12 mouse cellular contexts compared by ENCODE assay signal in the genomic region with DNA sequence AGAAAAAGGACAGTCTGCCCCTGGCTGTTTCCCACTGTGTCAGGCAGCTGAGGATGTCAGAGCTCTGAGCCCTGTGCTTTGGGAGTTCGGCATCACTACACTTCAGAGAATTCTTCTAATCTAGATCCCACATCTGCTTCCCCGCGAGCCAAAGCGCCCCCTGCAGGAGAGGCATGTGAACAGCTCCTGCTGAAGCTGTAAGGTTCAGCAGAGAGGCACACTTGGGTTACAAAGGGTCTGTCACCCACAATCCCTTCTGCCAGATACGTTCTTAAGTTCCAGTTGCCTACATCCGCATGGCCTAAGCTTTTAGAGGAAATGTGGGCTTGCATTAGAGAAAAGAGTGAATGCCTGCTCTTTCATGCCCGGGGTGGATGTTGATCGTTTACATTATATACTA.
DNase-seq lines count a peak whose midpoint lies in the region; ATAC-seq lines count a peak whose summit lies in the region.
"Had no signal": no experiment of that assay in that cellular context is flagged by ENCODE, and none has a peak within 500 bp of the region (broad histone marks: within the 10 kb centered on the region; RNA-seq: fewer than 3 reads in every experiment).

No protein-coding gene starts in this region.

- peak; percentile 39 for DNase-seq in hindbrain, embryonic 11.5 days (ENCODE audit: low spot score)
- DNase-seq in hindbrain, embryonic 14.5 days (ENCODE audit: low spot score), result no peak
- DNase-seq in thymus, postnatal 14 days, result peak; percentile 6
- no peak for DNase-seq in thymus, adult 18-20 months
- peak; percentile 36 for DNase-seq in embryonic facial prominence, embryonic 10.5 days (ENCODE audit: low spot score)
- no peak for DNase-seq in urinary bladder, postnatal 10 days (ENCODE audit: low spot score)
- DNase-seq: cerebellum, adult 18-20 months; layer of hippocampus, postnatal 36 days; lung, adult 2 months; thymus, adult 2 months had no signal

- no peak overlapping the region for H3K4me3 ChIP-seq in hindbrain, embryonic 11.5 days (ENCODE audit: low read depth, low read length)
- no peak overlapping the region for H3K4me3 ChIP-seq in hindbrain, embryonic 14.5 days (replicated peaks; ENCODE audit: low read length)
- no peak overlapping the region for H3K4me3 ChIP-seq in embryonic facial prominence, embryonic 10.5 days
- no peak overlapping the region for H3K4me3 ChIP-seq in neural tube, embryonic 15.5 days (replicated peaks)
- H3K4me3 ChIP-seq: myocyte had no signal

- no peak overlapping the region for H3K9ac ChIP-seq in hindbrain, embryonic 11.5 days (ENCODE audit: low read depth, low read length)
- no peak overlapping the region for H3K9ac ChIP-seq in hindbrain, embryonic 14.5 days
- H3K9ac ChIP-seq in neural tube, embryonic 15.5 days (replicated peaks), result no peak overlapping the region

- no peaks in the 10 kb centered on the region for H3K36me3 ChIP-seq in hindbrain, embryonic 11.5 days (ENCODE audit: control insufficient read depth, insufficient read depth, low read length)
- no peaks in the 10 kb centered on the region for H3K36me3 ChIP-seq in hindbrain, embryonic 14.5 days (replicated peaks; ENCODE audit: control insufficient read depth, insufficient read depth)
- H3K36me3 ChIP-seq in embryonic facial prominence, embryonic 10.5 days (replicated peaks), result no peaks in the 10 kb centered on the region
- no peaks in the 10 kb centered on the region for H3K36me3 ChIP-seq in neural tube, embryonic 15.5 days

- H3K27ac ChIP-seq in hindbrain, embryonic 11.5 days (ENCODE audit: low read depth, low read length), result no peak overlapping the region
- no peak overlapping the region for H3K27ac ChIP-seq in hindbrain, embryonic 14.5 days
- no peak overlapping the region for H3K27ac ChIP-seq in embryonic facial prominence, embryonic 10.5 days (replicated peaks)
- H3K27ac ChIP-seq in neural tube, embryonic 15.5 days (replicated peaks), result no peak overlapping the region

- no peaks in the 10 kb centered on the region for H3K9me3 ChIP-seq in hindbrain, embryonic 11.5 days (ENCODE audit: control insufficient read depth, low read length)
- no peaks in the 10 kb centered on the region for H3K9me3 ChIP-seq in hindbrain, embryonic 14.5 days (ENCODE audit: control insufficient read depth, low read length)
- no peaks in the 10 kb centered on the region for H3K9me3 ChIP-seq in embryonic facial prominence, embryonic 10.5 days
- no peaks in the 10 kb centered on the region for H3K9me3 ChIP-seq in neural tube, embryonic 15.5 days (replicated peaks)

- WGBS in hindbrain, embryonic 11.5 days, result 75% methylated on average over 8 of the region's 8 CpGs
- WGBS in hindbrain, embryonic 14.5 days, result 66% methylated on average over 8 of the region's 8 CpGs
- WGBS in embryonic facial prominence, embryonic 10.5 days, result 70% methylated on average over 8 of the region's 8 CpGs
- whole genome bisulfite sequencing in neural tube, embryonic 15.5 days, result 74% methylated on average over 8 of the region's 8 CpGs

- H3K4me2 ChIP-seq in hindbrain, embryonic 11.5 days (replicated peaks; ENCODE audit: low read depth, low read length), result no peak overlapping the region
- no peak overlapping the region for H3K4me2 ChIP-seq in hindbrain, embryonic 14.5 days (replicated peaks)
- H3K4me2 ChIP-seq in neural tube, embryonic 15.5 days, result no peak overlapping the region

- H3K27me3 ChIP-seq in hindbrain, embryonic 11.5 days (ENCODE audit: control insufficient read depth, insufficient read depth, low read length), result no peaks in the 10 kb centered on the region
- H3K27me3 ChIP-seq in hindbrain, embryonic 14.5 days (ENCODE audit: control insufficient read depth, insufficient read depth, low read length), result no peaks in the 10 kb centered on the region
- no peaks in the 10 kb centered on the region for H3K27me3 ChIP-seq in embryonic facial prominence, embryonic 10.5 days (replicated peaks; ENCODE audit: low read depth, poor library complexity, severe bottlenecking)
- no peaks in the 10 kb centered on the region for H3K27me3 ChIP-seq in neural tube, embryonic 15.5 days (replicated peaks)

- ATAC-seq in hindbrain, embryonic 11.5 days (ENCODE audit: low FRiP score), result peak; percentile 10; the same call in 1 of the 2 replicates
- no peak; the same call in 1 of the 2 replicates for ATAC-seq in hindbrain, embryonic 14.5 days (ENCODE audit: low FRiP score)
- ATAC-seq in neural tube, embryonic 15.5 days (ENCODE audit: low FRiP score), result no peak

- no peaks in the 10 kb centered on the region for H3K4me1 ChIP-seq in hindbrain, embryonic 11.5 days (replicated peaks; ENCODE audit: control insufficient read depth, insufficient read depth, low read length)
- H3K4me1 ChIP-seq in hindbrain, embryonic 14.5 days (replicated peaks; ENCODE audit: control insufficient read depth, insufficient read depth, low read length), result 0 out of 2 replicates have a peak, but pooled peaks cover 9% of the 10 kb centered on the region
- H3K4me1 ChIP-seq in embryonic facial prominence, embryonic 10.5 days, result 0 out of 2 replicates have a peak, but pooled peaks cover 6% of the 10 kb centered on the region
- H3K4me1 ChIP-seq in neural tube, embryonic 15.5 days, result 0 out of 2 replicates have a peak, but pooled peaks cover 5% of the 10 kb centered on the region

Comparison
In these comparisons a context has a peak if more than half of its experiments do, and no peak if none do; other contexts are left out.
1. DNase-seq: peak in hindbrain, embryonic 11.5 days (single experiment), thymus, postnatal 14 days (single experiment) and embryonic facial prominence, embryonic 10.5 days (single experiment); none in hindbrain, embryonic 14.5 days (single experiment), thymus, adult 18-20 months (0 of 2) and urinary bladder, postnatal 10 days (single experiment).